Mouse (Mus musculus) embryonic facial prominence, embryonic 11.5 days (tissue): ENCODE results near the gene Rp2. TPM values are rescaled to one million over a fixed set of nuclear protein-coding genes. Genes with fewer than 3 reads are reported as not detected.
"Not testable (repeated sequence)": the region's sequence is repeated elsewhere in the genome, so short reads cannot be mapped to it uniquely, and the experiment has no call there.

ENCODE experiments used
- ATAC-seq: fragments of 200-750 bp; cut with Nextera tagmentation; replicated peaks from 2 replicates; pipeline ENCODE4 v1.8.0; 2017; ENCODE audit warnings: low read depth; ENCODE audit not compliant: insufficient number of reproducible peaks, low FRiP score, low TSS enrichment
- DNase-seq: peaks from one replicate; pipeline ENCODE4 v3.0.0-alpha.2; 2015; ENCODE audit warnings: low spot score
- H3K27ac ChIP-seq: fragments of 300-500 bp; sonication (generic); replicated peaks from 2 replicates; pipeline ENCODE4 v1.5.1; 2014; ENCODE audit warnings: mild to moderate bottlenecking, low read depth, low read length, control low read depth
- H3K27me3 ChIP-seq: fragments of 300-500 bp; sonication (generic); 2 replicates; pipeline ENCODE4 v1.6.1; 2014; ENCODE audit warnings: mild to moderate bottlenecking, low read length, moderate library complexity, mixed read lengths; ENCODE audit not compliant: control insufficient read depth, insufficient read depth
- H3K36me3 ChIP-seq: fragments of 300-500 bp; sonication (generic); replicated peaks from 2 replicates; pipeline ENCODE4 v1.6.1; 2014; ENCODE audit warnings: low read depth, mild to moderate bottlenecking, low read length, moderate library complexity, mixed read lengths; ENCODE audit not compliant: control insufficient read depth, insufficient read depth
- H3K4me1 ChIP-seq: fragments of 300-500 bp; sonication (generic); 2 replicates; pipeline ENCODE4 v1.6.1; 2014; ENCODE audit warnings: low read length, mixed read lengths; ENCODE audit not compliant: control insufficient read depth, insufficient read depth
- H3K4me2 ChIP-seq: fragments of 300-500 bp; sonication (generic); 2 replicates; pipeline ENCODE4 v1.6.1; 2014; ENCODE audit warnings: low read depth, mild to moderate bottlenecking, control low read depth, low read length, moderate library complexity
- H3K4me3 ChIP-seq: fragments of 300-500 bp; sonication (generic); 2 replicates; pipeline ENCODE4 v1.5.1; 2014; ENCODE audit warnings: low read depth, low read length, control low read depth
- H3K9ac ChIP-seq: fragments of 300-500 bp; sonication (generic); replicated peaks from 2 replicates; pipeline ENCODE4 v1.6.1; 2014; ENCODE audit warnings: mild to moderate bottlenecking, control low read depth, low read length
- H3K9me3 ChIP-seq: fragments of 300-500 bp; sonication (generic); replicated peaks from 2 replicates; pipeline ENCODE4 v1.6.1; 2016; ENCODE audit warnings: mild to moderate bottlenecking, low read length, inconsistent platforms, mixed read lengths; ENCODE audit not compliant: control insufficient read depth
- WGBS: fragments of 180-500 bp; shearing (Covaris S2); extraction: QIAGEN DNeasy Blood & Tissue Kit; methylation state at CpG from one replicate; pipeline ENCODE4 v1.1.7; 2014; 5-methylcytosine and 5-hydroxymethylcytosine counted together
- polyA plus RNA-seq: library from polyadenylated mRNA; unstranded; fragments of >200 nt; fragmentation: Nextera tagmentation; extraction: Ambion mirVana; gene quantifications from 2 replicates; pipeline ENCODE4 v1.2.1, GENCODE M21; 2014

Rp2 gene
- 22.1 and 23.0 TPM in 2 replicates for polyA plus RNA-seq

DNA sequence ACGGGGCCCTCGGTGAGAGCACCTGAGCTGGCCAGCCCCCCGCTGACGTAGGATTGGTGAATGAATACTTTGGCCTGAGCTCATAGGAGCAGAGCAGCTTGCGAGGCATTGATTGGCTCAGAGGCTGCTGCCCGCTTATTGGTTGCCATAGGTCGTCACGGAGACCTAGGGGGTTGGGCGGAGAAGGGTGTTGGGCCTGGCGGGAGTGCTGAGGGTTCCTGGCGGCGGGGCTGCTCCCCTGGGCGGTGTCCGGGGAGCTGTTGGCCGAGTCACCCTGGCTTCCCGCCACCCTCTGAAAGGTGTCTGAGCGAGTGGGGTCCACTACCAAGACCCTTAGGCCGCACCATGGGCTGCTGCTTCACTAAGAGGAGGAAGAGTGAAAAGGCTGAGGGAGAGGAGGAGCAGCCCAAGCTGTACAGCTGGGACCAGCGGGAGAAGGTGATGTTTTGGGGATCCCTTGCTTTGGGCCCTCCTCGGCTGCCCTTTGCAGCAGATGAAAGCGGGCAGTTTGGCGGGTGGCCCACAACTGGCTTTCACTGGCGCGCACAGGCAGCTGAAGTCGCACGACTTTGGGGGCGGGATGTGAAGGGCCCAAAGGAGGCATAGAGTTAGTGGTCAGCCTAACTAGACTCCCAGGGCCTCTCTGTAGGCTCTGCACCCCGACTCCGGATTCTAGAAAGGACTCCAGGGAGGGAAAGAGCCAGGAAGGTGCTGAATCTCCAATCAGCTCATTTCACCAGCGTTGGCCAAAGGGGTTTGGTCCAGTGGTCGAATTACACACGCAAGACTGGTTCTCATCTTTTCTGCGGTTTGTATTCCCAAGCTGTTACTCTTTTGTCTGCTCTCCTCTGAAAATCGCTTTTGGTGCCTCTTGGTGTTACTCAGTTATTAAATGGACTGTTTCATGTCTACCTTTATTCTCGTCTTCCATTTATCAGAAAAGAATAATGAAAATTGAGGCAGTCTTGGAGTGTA lies at the start of gene Rp2:
Gene Rp2 (plus strand): TSS at position 91 of the 975 bp plus-strand sequence.
- Histone ChIP-seq H3K27me3 (no peaks in the 10 kb centered on the region), H3K4me1 (no peaks in the 10 kb centered on the region), H3K9me3 (no peaks in the 10 kb centered on the region), H3K9ac (peak within 1 kb of the TSS; percentile 64), H3K4me3 (peak within 1 kb of the TSS; percentile 55), H3K27ac (no peak within 1 kb of the TSS), H3K4me2 (peak within 1 kb of the TSS; percentile 46), H3K36me3 (no peaks in the 10 kb centered on the region)
- 13% methylated on average over 34 of the region's 35 CpGs for WGBS
- ATAC-seq = peak; percentile 100
- peak; percentile 84 for DNase-seq

DNA sequence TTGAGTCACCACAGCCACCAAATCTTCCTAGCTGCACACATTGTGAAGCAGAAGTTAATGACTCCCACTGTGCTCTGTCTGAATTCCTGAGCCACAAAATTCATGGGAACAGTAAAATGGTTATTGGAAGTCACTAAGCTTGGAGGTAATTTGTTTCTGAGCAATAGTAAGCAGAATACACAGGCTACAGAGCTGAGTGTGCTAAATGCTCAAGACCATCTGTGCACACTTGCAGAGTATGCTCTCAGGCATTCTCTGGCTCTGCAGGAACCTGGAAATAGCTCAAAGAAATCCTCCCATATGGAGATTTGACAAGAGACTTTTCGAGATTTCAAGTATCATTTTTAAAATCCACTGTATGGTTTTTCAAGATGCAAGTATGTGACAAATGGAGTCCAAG lies 31.5 kb upstream of the Rp2 start:
- H3K4me2 ChIP-seq = no peak overlapping the region

DNA sequence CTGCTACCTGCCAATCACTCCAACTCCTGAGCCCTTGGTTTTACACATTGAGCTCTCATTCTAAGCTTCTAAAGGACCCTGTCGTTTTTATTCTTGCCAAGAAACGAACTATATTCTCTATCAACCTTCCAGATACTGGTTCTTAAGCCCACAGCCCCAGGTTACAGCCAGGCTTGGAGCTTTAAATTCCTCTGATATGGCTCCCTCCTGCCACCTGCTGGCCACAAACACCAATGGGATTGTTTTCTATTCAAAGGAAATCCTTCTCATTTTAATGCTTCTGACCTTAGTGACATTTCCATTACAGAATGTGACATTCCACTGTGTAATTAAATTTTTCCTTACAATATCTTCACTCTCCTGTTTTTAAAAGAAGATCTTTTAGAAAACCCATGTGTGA lies 28.6 kb upstream of the Rp2 start:
- no peaks in the 10 kb centered on the region for H3K9me3 ChIP-seq
- no peak overlapping the region for H3K4me2 ChIP-seq

More for the DNA sequence above, 31.5 kb upstream of the Rp2 start:
- H3K9ac ChIP-seq = no peak overlapping the region
- H3K27ac ChIP-seq = no peak overlapping the region
- no peak overlapping the region for H3K4me3 ChIP-seq
- no peaks in the 10 kb centered on the region for H3K36me3 ChIP-seq
- DNase-seq (no peak), ATAC-seq (no peak)
- no peaks in the 10 kb centered on the region for H3K9me3 ChIP-seq
- WGBS = 68% methylated on average over 1 of the region's 1 CpGs
- no peaks in the 10 kb centered on the region for H3K4me1 ChIP-seq
- H3K27me3 ChIP-seq = no peaks in the 10 kb centered on the region

DNA sequence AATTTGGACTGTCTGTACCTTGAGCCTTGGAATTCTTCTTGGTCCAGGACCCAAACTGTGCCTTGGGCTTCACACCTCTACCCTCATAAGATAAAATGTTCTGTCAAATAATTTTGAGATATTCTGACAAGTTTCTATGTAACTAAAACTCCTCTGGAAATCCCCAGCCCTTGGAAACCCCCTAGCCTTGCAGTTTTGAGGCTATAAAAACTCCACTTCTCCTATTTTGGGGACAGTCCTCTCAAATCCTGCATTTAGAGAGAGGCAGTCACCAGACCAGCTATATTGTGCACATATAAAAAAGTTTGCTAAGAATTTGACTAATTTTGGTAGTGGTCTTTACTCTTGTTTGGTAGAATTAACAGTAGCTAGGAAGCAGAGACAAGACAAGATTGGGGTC lies 19.3 kb upstream of the Rp2 start:
- Histone ChIP-seq H3K4me2 (no peak overlapping the region), H3K9me3 (no peaks in the 10 kb centered on the region), H3K27me3 (no peaks in the 10 kb centered on the region), H3K27ac (no peak overlapping the region), H3K36me3 (no peaks in the 10 kb centered on the region), H3K4me1 (no peaks in the 10 kb centered on the region), H3K9ac (no peak overlapping the region), H3K4me3 (no peak overlapping the region)
- DNase-seq (no peak), ATAC-seq (no peak)

More for the DNA sequence above, 28.6 kb upstream of the Rp2 start:
- ATAC-seq (no peak), DNase-seq (peak; percentile 54)
- H3K4me1 ChIP-seq = no peaks in the 10 kb centered on the region
- no peak overlapping the region for H3K27ac ChIP-seq
- no peaks in the 10 kb centered on the region for H3K27me3 ChIP-seq
- no peaks in the 10 kb centered on the region for H3K36me3 ChIP-seq
- no peak overlapping the region for H3K9ac ChIP-seq
- no peak overlapping the region for H3K4me3 ChIP-seq
- 15% methylated on average over 2 of the region's 2 CpGs for WGBS

DNA sequence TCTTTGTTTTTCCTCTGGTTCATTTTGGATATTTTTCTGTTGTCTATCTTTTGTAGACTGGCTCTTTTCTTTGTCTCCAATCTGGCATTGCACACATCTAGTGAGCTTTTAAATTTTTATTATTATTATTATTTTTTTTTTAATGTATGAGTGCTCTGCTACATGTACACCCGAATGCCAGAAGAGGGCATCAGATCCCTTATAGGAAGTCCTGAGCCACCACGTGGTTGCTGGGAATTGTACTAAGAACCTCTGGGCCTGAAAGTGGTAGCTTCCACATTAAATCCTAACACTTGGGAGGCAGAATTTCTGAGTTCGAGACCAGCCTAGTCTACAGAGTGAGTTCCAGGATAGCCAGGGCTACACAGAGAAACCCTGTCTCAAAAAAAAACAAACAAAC lies 17.9 kb upstream of the Rp2 start:
- no peak overlapping the region for H3K27ac ChIP-seq
- no peaks in the 10 kb centered on the region for H3K36me3 ChIP-seq
- no peak overlapping the region for H3K4me2 ChIP-seq
- no peaks in the 10 kb centered on the region for H3K27me3 ChIP-seq
- no peak for DNase-seq
- H3K4me1 ChIP-seq = no peaks in the 10 kb centered on the region
- H3K4me3 ChIP-seq = no peak overlapping the region
- no peak for ATAC-seq
- 61% methylated on average over 3 of the region's 3 CpGs for WGBS
- H3K9ac ChIP-seq = no peak overlapping the region
- no peaks in the 10 kb centered on the region for H3K9me3 ChIP-seq

DNA sequence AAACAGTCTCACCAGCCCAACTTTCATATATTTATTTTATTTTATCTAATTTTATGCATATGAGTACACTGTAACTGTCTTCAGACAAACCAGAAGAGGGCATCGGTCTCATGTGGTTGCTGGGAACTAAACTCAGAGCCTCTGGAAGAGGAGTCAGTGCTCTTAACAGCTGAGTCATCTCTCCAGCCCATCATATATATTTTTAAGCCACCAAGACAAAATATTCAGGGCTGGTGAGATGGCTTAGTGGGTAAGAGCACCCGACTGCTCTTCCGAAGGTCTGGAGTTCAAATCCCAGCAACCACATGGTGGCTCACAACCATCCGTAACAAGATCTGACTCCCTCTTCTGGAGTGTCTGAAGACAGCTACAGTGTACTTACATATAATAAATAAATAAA lies 14.0 kb upstream of the Rp2 start:
- H3K4me3 ChIP-seq, H3K36me3 ChIP-seq, H3K4me2 ChIP-seq, ATAC-seq, DNase-seq, H3K4me1 ChIP-seq, H3K9me3 ChIP-seq, H3K27me3 ChIP-seq, H3K27ac ChIP-seq, H3K9ac ChIP-seq: not testable (repeated sequence)
- WGBS = 93% methylated on average over 3 of the region's 4 CpGs

DNA sequence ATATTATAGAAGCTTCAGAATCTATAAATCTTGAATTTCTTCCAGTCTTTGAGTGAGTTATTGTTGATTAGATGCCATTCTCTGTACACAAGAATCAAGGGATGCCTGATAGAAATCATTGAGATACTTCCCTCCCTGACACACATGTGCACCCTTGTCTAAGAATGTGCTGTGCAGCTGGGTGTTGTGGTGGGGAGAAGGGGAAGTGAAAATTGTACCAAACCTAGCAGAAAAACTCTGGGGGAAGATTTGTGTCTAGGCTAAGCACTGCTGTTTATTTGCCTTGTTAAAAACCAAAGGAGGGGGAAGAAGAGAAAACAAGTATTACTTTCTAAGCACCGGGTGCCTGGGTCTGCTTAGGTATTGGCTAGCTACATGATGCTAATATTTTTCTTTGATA lies 9.0 kb upstream of the Rp2 start:
- ATAC-seq = no peak
- Histone ChIP-seq H3K4me2 (no peak overlapping the region), H3K4me1 (no peaks in the 10 kb centered on the region), H3K9ac (no peak overlapping the region), H3K36me3 (no peaks in the 10 kb centered on the region), H3K27ac (no peak overlapping the region), H3K27me3 (no peaks in the 10 kb centered on the region), H3K4me3 (no peak overlapping the region), H3K9me3 (no peaks in the 10 kb centered on the region)
- WGBS = 82% methylated on average over 1 of the region's 1 CpGs
- no peak for DNase-seq

DNA sequence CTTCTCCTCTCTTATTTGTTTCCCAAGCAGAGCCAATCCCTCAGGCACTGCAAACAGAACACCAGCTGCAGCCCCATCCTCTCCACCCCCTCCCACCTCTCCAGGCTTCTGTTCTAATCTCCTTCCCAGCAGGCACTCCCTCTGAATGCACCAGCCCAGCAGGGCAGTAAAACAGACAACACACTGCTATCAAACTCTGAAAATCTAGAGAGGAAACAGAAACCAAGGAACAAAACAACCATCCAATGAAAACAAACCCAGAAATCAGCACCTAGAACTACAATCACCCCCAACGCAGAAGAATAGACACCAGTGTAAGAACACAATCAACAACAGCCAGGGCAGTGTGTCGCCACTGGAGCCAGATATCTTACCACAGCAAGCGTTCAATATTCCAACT lies 8.0 kb upstream of the Rp2 start:
- no peak overlapping the region for H3K4me2 ChIP-seq
- no peak for ATAC-seq
- H3K4me3 ChIP-seq = no peak overlapping the region

More for the DNA sequence above, 8.0 kb upstream of the Rp2 start:
- Histone ChIP-seq H3K4me1 (no peaks in the 10 kb centered on the region), H3K9me3 (no peaks in the 10 kb centered on the region), H3K36me3 (no peaks in the 10 kb centered on the region), H3K27ac (no peak overlapping the region), H3K27me3 (no peaks in the 10 kb centered on the region), H3K9ac (no peak overlapping the region)
- WGBS = 38% methylated on average over 3 of the region's 3 CpGs
- no peak for DNase-seq
